Mouse (Mus musculus): ENCODE data around the gene Rpl18a. TPM values are rescaled to one million over a fixed set of nuclear protein-coding genes. Genes with fewer than 3 reads are reported as not detected.
A peak's percentile ranks its signal among the peaks of the same experiment; 100 is the strongest.

Gene Rpl18a
- total RNA-seq, 2 experiments from 2014 or later = 698 to 704 TPM

GRCm38 (mm10) chr8:70891356-70891755, 5.9 kb downstream of the Rpl18a start:
- TF ChIP-seq CTCF (conservative IDR thresholded peaks at IDR 0.05) = no peak
- H3K4me3 ChIP-seq = no peak overlapping the region
- DNase-seq (ENCODE audit: low spot score in 2 of 2) = no peak
- H3K27ac ChIP-seq = no peak overlapping the region

GRCm38 (mm10) chr8:70890656-70891055, 6.6 kb downstream of the Rpl18a start:
- Histone ChIP-seq H3K4me3 (no peak overlapping the region), H3K27ac (no peak overlapping the region)
- DNase-seq (ENCODE audit: low spot score in 2 of 2) = no peak
- TF ChIP-seq CTCF (conservative IDR thresholded peaks at IDR 0.05) = no peak

DNA sequence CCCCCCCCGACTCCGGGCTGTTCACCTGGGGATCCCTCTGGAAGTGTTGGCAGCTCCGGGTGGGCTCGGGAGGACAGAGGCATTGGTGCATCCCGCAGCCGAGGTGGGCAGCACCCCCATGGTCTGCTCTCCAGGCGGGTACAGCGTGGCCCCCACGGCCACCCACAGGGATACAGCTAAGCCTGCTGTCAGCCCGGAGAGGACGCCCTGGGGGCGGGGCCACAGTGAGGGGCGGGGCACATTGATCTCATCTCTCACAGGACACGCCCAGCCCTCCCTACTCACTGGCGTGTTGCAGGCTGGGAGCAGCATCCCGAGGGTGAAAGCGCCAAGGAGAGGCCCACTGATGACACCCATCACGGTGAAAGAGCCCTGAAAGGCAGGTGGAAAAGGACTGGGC, 9.5 kb downstream of the Rpl18a start:
- Histone ChIP-seq H3K27ac (no peak overlapping the region), H3K4me3 (peak overlapping the region; percentile 7; the same call in 1 of the 2 replicates)
- no peak for TF ChIP-seq CTCF (conservative IDR thresholded peaks at IDR 0.05)
- peak in 1 of 2 experiments; percentile 46 for DNase-seq (ENCODE audit: low spot score in 2 of 2)

GRCm38 (mm10) chr8:70885612-70886011, 11.6 kb downstream of the Rpl18a start:
- no peak overlapping the region for H3K4me3 ChIP-seq
- H3K27ac ChIP-seq = no peak overlapping the region
- no peak for TF ChIP-seq CTCF (conservative IDR thresholded peaks at IDR 0.05)
- DNase-seq (ENCODE audit: low spot score in 2 of 2) = no peak

DNA sequence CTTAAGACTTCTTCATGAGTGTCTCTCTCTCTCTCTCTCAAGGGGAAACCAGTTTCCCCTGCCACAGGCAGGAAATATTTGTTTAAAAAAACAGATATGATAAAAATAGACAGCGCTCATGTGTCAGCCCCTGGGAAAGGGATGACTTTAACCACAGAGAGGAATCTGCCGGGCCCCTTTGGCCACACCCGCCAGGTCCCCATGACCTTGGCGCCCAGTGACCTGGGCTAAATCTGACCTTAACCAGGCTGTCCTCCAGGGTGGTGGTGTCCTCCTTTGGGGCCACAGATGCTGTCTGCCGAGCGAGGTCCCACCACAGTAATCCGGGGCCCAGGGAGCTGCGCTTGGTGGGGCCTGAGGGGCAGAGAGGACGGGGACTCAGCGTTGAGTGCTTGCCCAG, 12.5 kb downstream of the Rpl18a start:
- Histone ChIP-seq H3K4me3 (no peak overlapping the region), H3K27ac (no peak overlapping the region)
- no peak for TF ChIP-seq CTCF (conservative IDR thresholded peaks at IDR 0.05)
- DNase-seq (ENCODE audit: low spot score in 2 of 2) = no peak

- TF ChIP-seq CTCF (conservative IDR thresholded peaks at IDR 0.05) = no peak
- H3K27ac ChIP-seq = no peak overlapping the region
- DNase-seq (ENCODE audit: low spot score in 2 of 2) = no peak
- H3K4me3 ChIP-seq = no peak overlapping the region
Measured at GRCm38 (mm10) chr8:70884186-70884585, 13.0 kb downstream of the Rpl18a start.

DNA sequence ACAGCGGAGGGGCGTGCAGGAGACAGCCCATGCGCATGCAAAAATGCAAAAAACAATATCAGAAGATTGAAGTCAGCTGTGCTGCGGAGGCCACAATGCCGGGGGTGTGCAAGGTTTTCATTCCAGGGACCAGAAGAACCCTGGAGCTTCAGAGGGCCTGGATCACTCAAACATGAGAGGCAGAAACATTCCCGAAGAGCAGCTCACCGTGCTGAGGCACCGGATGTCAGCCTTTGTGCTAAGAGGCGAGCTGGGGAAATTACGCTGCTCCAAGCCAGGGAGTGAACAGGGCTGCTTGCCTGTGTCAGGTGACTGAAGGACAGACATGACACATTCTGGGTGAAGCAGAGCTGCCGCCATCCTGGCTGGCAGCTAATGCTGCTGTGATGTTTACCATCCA, 16.7 kb downstream of the Rpl18a start:
- DNase-seq (ENCODE audit: low spot score in 2 of 2) = no peak
- H3K4me3 ChIP-seq = no peak overlapping the region
- TF ChIP-seq CTCF (conservative IDR thresholded peaks at IDR 0.05) = no peak
- peak overlapping the region; percentile 77 for H3K27ac ChIP-seq

GRCm38 (mm10) chr8:70880126-70880525, 17.1 kb downstream of the Rpl18a start:
- Histone ChIP-seq H3K27ac (peak overlapping the region; percentile 77), H3K4me3 (no peak overlapping the region)
- no peak for DNase-seq (ENCODE audit: low spot score in 2 of 2)
- TF ChIP-seq CTCF (conservative IDR thresholded peaks at IDR 0.05) = peak; percentile 15; the same call in 1 of the 2 replicates

DNA sequence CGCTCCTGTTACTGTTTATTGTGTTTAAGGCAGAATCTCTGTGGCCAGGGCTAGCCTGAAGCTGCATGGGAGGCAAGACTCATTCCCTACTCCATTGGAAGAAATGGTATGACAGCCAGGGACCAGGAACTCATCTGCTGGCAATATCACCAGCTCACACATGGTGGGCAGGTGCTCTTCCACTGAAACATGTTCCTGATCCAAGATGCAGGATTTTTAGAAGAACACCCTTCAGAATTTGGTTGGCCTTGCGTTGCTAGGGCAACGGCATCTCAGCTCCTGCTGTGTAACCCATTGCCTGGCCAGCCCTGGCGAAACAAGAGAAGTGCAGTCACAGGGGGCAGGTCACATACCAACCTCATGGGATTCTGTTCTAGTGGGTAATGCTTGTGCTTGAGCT, 17.7 kb downstream of the Rpl18a start:
- Histone ChIP-seq H3K27ac (peak overlapping the region; percentile 77; the same call in 1 of the 2 replicates), H3K4me3 (no peak overlapping the region)
- no peak for DNase-seq (ENCODE audit: low spot score in 2 of 2)
- TF ChIP-seq CTCF (conservative IDR thresholded peaks at IDR 0.05) = no peak

DNA sequence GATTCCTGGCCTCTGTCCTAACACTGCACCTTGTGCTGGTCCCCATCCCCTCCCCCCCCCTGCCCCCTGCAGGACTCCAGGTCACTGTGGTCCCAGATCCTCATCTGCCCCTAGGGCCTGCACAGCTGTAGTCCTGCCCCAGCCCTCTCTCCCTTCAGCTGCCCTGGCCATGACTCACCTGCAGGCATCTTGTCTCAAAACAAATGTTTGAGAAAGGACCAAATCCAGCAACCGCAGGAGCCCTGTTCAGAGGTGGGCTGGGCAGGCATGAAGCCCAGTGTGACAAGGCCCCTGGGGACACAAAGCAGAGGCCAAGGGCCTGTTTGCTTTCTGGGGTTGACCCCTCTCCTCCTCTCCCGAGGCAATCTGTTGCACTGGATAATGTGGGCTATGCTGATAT, 19.0 kb downstream of the Rpl18a start:
- H3K4me3 ChIP-seq = no peak overlapping the region
- H3K27ac ChIP-seq = no peak overlapping the region
- no peak for TF ChIP-seq CTCF (conservative IDR thresholded peaks at IDR 0.05)
- DNase-seq (ENCODE audit: low spot score in 2 of 2) = no peak

DNA sequence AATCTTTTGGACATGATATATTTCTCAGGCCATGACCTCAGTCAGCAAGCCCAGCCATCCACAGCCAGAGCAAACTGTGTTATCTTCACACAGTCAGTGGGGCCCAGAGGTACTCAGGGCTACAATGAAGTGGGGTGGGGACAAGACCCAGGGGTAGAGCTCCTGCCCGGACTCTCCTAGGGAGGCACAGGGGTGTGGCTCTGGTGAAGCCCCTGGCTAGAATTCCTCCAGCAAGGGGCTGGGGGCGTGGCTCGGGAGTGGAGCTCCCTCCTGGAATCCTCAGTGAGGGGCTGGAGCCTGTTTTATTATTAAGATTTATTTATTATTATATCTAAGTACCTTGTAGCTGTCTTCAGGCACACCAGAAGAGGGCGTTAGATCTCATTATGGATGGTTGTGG, 20.8 kb downstream of the Rpl18a start:
- H3K27ac ChIP-seq = no peak overlapping the region
- TF ChIP-seq CTCF (conservative IDR thresholded peaks at IDR 0.05) = 0 out of 2 replicates have a peak, but pooled peaks have one; percentile 5

GRCm38 (mm10) chr8:70874441-70874840, 22.8 kb downstream of the Rpl18a start:
- TF ChIP-seq CTCF (conservative IDR thresholded peaks at IDR 0.05) = no peak
- Histone ChIP-seq H3K27ac (no peak overlapping the region), H3K4me3 (no peak overlapping the region)
- no peak for DNase-seq (ENCODE audit: low spot score in 2 of 2)

More for the DNA sequence above, 20.8 kb downstream of the Rpl18a start:
- H3K4me3 ChIP-seq = no peak overlapping the region
- DNase-seq (ENCODE audit: low spot score in 2 of 2) = no peak

DNA sequence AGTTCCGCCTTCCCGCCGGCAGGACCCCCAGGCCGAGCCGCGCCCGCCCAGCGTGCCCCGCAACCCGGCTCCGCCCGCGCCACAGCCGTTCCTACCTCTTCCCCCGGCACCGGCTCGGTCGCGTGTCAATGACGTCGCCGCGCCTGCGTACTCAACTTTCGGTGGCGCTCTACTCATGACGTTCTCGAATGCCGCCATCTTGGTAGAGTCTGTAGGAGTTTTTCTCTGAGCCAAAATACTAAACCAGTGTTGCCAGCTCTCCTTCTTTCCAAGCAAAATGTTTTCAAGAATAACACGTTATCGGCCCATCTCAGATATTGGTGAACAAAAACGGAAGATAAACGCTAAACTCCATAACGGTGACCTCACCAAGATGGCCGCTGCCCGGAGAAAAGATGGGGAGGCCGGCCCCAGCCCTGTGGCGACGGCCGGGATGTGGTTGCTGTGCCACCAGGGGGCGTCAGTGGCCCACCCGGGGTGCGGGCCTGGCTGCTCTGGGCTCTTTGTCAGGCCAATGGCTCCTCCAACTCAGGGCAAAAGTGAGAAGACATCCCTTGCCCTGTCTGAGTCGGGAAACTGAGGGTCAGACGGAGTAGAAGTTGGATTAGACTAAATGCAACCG, 23.7 kb downstream of the Rpl18a start, which contains the start of gene Ccdc124:
Ccdc124 (minus strand) TSS at position 572 of the 622 bp plus-strand sequence.
- peak within 1 kb of the TSS; percentile 96 for H3K27ac ChIP-seq
- TF ChIP-seq CTCF (conservative IDR thresholded peaks at IDR 0.05) = peak; percentile 99
- DNase-seq (ENCODE audit: low spot score in 2 of 2) = peak; percentile 93 to 97
- peak within 1 kb of the TSS; percentile 71 for H3K4me3 ChIP-seq

DNA sequence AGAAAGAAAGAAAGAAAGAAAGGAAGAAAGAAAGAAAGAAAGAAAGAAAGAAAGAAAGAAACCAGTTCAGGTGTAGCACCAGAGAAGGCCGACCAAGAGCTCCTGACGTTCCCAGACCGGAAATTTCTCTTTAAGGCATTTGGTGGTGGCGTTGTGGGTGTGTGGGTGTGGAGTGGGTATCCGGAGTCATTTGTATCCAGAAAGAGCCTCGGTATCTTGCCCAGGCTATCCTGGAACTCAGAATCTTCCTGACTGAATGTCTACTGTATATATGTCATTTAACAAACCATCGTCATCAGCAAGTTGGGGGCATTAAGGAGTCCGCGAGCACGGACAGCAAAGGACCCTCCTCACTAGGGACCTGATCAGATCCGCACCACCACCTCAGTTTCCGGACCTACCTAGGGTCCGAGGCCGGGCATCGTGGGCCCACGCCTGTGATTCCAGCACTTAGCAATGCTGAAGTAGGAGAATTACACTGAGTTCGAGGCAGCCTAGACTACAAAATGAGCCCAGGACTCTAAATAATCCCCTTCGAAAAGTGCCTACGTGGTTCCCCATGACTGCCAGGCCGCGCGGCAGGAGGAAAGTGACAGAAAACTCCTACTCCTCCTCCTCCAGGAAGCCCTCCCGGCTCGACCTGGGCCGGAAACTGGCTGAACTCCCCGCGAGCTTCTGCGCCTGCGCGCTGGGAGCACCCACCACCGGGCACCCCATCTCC, 24.4 kb downstream of the Rpl18a start:
- TF ChIP-seq CTCF (conservative IDR thresholded peaks at IDR 0.05) = no peak
- DNase-seq (ENCODE audit: low spot score in 2 of 2) = no peak
- peak overlapping the region; percentile 71 for H3K4me3 ChIP-seq
- H3K27ac ChIP-seq = peak overlapping the region; percentile 96
